Mouse (Mus musculus): Measurements from ENCODE around the gene Specc1. TPM values are rescaled to one million over a fixed set of nuclear protein-coding genes. Genes with fewer than 3 reads are reported as not detected.

The Specc1 gene
- polyA plus RNA-seq, 1 experiment from 2014 or later = 16.6 TPM

DNA sequence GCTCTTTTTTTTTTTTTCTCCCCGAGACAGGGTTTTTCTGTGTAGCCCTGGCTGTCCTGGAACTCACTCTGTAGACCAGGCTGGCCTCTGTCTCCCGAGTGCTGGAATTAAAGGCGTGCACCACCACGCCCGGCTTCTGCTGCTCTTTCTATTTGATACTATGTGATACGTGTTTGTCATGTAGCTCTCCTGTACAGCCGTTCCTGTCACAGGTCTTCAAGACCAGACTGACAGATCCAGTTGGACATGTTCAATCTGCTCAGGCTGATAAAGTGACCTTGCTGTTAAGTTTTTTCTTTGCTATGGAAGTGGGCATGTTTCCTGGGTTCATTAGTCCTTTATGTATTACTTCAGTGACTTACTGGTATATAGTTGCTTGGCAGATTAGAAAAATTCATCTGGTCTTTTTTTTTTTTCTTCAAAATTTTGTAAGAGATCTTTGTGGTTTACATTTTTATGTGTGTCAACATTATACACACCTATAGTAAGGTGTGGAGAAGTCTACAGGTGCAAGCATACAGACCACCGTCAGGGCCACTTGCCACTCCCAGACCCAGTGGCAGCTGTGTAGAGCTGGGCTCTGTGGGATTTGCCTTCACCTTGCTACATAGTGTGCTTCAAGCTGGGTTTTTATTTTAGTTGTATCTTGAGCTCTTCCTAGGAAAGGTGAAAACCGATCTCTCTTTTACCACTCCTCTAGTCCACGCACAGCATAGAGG is 221.0 kb downstream of the Specc1 start:
- Histone ChIP-seq H3K4me3 (no peak overlapping the region), H3K4me2 (no peak overlapping the region), H3K9ac (no peak overlapping the region), H3K27me3 (replicated peaks) (no peaks in the 10 kb centered on the region), H3K36me3 (peaks cover 13% of the 10 kb centered on the region; the same call in 1 of the 2 replicates), H3K9me3 (replicated peaks) (0 out of 2 replicates have a peak, but pooled peaks cover 2% of the 10 kb centered on the region), H3K27ac (ENCODE audit: poor library complexity, severe bottlenecking) (no peak overlapping the region), H3K4me1 (replicated peaks) (no peaks in the 10 kb centered on the region)
- no peak for ATAC-seq (ENCODE audit: insufficient number of reproducible peaks, low FRiP score)
- WGBS = 80% methylated on average over 10 of the region's 10 CpGs

DNA sequence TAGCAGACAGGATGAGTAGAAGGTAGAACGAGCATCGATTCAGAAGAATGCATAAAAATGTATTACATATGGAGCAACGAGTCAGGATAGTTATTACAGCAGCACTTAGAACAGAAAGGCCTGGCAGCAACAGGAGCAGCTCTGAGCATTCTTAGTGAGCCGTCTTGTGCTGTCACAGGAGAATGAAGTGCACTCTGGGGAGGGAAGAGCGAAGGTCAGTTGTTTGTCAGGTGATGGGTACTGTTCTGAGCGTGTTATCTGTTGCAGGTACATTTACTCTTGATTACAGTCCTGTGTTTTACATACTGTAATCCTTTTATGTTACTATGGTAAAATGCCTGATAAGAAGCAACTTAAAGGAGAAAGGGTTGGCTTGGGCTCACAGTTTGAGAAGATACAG is 224.2 kb downstream of the Specc1 start:
- no peak for ATAC-seq (ENCODE audit: insufficient number of reproducible peaks, low FRiP score)
- H3K4me2 ChIP-seq = no peak overlapping the region
- H3K27ac ChIP-seq (ENCODE audit: poor library complexity, severe bottlenecking) = no peak overlapping the region
- 0 out of 2 replicates have a peak, but pooled peaks cover 2% of the 10 kb centered on the region for H3K9me3 ChIP-seq (replicated peaks)
- H3K36me3 ChIP-seq = peaks cover 13% of the 10 kb centered on the region; the same call in 1 of the 2 replicates
- H3K4me1 ChIP-seq (replicated peaks) = no peaks in the 10 kb centered on the region
- H3K9ac ChIP-seq = no peak overlapping the region
- H3K4me3 ChIP-seq = no peak overlapping the region
- H3K27me3 ChIP-seq (replicated peaks) = no peaks in the 10 kb centered on the region
- WGBS = 85% methylated on average over 6 of the region's 6 CpGs

DNA sequence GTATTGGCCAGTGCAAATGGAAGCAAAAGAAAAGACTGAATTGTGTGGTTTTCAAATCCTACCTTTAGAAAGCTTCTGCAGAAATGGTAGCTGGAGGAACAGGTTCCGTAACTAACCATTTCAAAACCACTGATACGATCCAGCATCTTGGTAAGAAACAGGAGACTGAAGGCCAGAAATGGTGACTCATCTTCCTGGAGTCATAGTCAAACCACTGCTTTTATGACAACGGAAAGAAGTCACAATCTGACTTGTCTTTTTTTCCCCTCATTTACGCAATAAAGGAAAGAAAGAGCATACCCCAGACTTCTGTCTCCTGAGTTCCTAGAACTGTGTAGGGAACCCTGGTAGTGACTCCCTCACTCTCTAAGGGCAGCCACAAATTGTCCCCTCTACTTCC is 228.3 kb downstream of the Specc1 start:
- Histone ChIP-seq H3K4me3 (no peak overlapping the region), H3K36me3 (peaks cover 13% of the 10 kb centered on the region; the same call in 1 of the 2 replicates), H3K4me1 (replicated peaks) (no peaks in the 10 kb centered on the region), H3K9me3 (replicated peaks) (0 out of 2 replicates have a peak, but pooled peaks cover 2% of the 10 kb centered on the region), H3K27me3 (replicated peaks) (no peaks in the 10 kb centered on the region), H3K4me2 (no peak overlapping the region), H3K9ac (no peak overlapping the region), H3K27ac (ENCODE audit: poor library complexity, severe bottlenecking) (no peak overlapping the region)
- 79% methylated on average over 4 of the region's 4 CpGs for WGBS
- no peak for ATAC-seq (ENCODE audit: insufficient number of reproducible peaks, low FRiP score)

DNA sequence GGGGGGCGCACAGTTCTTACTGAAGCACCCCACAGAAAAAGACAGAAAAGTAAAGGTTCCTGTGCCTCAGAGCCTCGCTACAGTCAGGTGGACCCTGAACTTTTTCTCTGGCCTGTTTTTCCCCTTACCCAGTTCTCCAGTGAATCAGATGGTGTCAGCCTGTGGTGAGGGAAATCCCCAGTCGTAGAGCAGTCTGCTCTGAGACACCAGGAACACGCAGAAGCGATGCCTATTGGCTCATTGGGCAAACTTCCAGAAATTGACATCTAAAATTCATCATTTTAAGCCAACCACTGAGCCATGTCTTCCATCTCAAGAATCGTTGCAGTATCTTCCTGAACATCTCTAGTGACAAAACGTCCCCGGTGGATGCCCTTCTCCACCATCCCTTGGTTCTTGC is 230.5 kb downstream of the Specc1 start:
- no peak overlapping the region for H3K4me3 ChIP-seq
- H3K9me3 ChIP-seq (replicated peaks) = no peaks in the 10 kb centered on the region
- no peak overlapping the region for H3K27ac ChIP-seq (ENCODE audit: poor library complexity, severe bottlenecking)
- H3K36me3 ChIP-seq = no peaks in the 10 kb centered on the region
- H3K9ac ChIP-seq = no peak overlapping the region
- no peak overlapping the region for H3K4me2 ChIP-seq
- H3K4me1 ChIP-seq (replicated peaks) = no peaks in the 10 kb centered on the region
- no peaks in the 10 kb centered on the region for H3K27me3 ChIP-seq (replicated peaks)
- 86% methylated on average over 8 of the region's 8 CpGs for WGBS
- ATAC-seq (ENCODE audit: insufficient number of reproducible peaks, low FRiP score) = no peak

DNA sequence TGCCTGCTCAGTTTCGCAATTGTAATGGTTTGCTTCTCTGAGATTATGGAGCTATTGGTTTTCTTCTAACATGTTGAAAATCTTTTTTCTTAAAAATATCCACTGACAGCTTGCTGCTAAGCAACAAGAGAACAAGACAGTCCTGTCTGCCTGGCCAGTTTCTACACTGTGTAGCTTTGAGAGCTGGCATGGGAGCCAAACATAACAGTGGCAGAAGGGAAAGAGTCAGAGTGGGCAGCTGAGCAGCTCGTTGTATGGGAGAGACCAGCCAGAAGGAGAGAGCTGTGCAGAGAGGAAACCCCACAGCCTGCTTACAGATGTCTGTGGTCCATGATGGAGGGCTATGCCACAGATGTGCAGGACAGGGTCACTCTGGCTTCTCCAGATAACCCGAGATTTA is 235.5 kb downstream of the Specc1 start:
- Histone ChIP-seq H3K27ac (ENCODE audit: poor library complexity, severe bottlenecking) (no peak overlapping the region), H3K4me2 (no peak overlapping the region), H3K9me3 (replicated peaks) (no peaks in the 10 kb centered on the region), H3K9ac (no peak overlapping the region), H3K4me1 (replicated peaks) (no peaks in the 10 kb centered on the region), H3K36me3 (no peaks in the 10 kb centered on the region), H3K27me3 (replicated peaks) (no peaks in the 10 kb centered on the region), H3K4me3 (no peak overlapping the region)
- ATAC-seq (ENCODE audit: insufficient number of reproducible peaks, low FRiP score) = no peak
- WGBS = 63% methylated on average over 3 of the region's 3 CpGs

DNA sequence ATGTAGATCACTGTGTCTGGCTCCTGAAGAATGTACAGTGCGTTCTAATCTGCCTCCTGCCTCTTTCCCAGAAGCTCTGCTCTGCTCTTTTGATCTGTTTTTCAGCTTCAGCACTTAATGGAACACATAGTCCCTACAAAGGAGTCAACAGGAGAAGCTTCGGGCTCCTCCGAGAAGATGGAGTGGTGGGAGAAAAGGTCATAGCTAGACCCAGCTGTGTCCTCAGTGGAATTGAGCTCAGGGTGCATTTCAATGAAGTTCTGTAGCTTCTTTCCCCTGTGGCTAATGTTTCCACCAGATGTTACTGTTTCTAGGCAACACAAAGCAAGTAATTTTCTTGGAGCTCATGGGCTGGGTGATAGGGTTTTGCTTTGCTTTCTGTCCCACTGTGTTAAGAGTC is 236.6 kb downstream of the Specc1 start:
- Histone ChIP-seq H3K4me2 (no peak overlapping the region), H3K9ac (no peak overlapping the region), H3K27ac (ENCODE audit: poor library complexity, severe bottlenecking) (no peak overlapping the region), H3K4me1 (replicated peaks) (no peaks in the 10 kb centered on the region), H3K4me3 (no peak overlapping the region), H3K9me3 (replicated peaks) (no peaks in the 10 kb centered on the region), H3K27me3 (replicated peaks) (no peaks in the 10 kb centered on the region), H3K36me3 (no peaks in the 10 kb centered on the region)
- WGBS = 86% methylated on average over 3 of the region's 3 CpGs
- ATAC-seq (ENCODE audit: insufficient number of reproducible peaks, low FRiP score) = no peak

DNA sequence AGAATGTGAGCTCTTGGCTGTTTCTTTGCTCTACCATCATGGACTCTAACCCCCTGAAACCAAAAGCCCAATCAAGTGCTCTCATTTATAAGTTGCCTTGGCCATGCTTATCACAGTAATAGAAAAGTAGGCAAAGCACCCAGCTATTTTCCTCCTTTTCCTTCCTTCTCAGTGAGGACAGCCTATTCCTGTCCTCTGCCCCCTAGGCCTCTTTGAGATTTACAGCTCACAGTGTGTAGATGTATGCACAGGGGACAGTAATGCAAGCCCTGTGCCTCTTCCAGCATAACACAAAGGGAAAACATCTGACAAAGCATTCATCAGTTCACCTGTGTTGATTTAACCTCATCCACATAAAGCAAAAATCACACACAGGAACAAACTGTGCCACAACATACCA is 237.7 kb downstream of the Specc1 start:
- Histone ChIP-seq H3K36me3 (no peaks in the 10 kb centered on the region), H3K4me2 (no peak overlapping the region)

DNA sequence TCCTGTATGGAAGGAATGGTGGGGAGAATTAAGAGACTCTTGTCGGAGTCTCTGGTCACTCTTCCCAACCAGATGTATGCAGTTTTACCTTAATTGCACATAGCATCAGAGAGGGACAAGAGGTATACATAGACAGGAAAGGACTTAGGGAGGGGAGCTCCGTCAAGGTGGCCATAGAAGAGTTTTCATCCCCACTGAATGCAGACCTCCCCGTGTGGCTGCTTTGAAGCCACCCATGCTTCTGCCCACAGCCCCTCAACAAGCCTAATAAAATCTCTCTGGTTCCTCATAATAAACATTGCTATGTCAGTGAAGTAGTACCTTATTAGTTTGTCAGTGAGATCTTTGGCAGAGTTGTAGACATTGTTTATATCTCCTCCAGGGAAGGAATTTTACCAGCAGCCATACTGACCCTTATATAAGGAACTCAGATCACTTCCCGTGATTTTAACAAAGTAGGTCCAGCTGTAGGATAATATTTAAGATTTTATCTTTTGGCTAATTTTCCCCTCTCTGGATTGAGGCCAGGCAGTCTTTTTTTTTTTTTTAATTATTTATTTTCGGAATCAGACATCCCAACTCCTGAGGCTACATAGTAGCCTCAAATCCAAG is 244.4 kb downstream of the Specc1 start:
- Histone ChIP-seq H3K4me2 (no peak overlapping the region), H3K36me3 (peaks cover 6% of the 10 kb centered on the region; the same call in 1 of the 2 replicates), H3K4me3 (no peak overlapping the region), H3K9ac (no peak overlapping the region), H3K27ac (ENCODE audit: poor library complexity, severe bottlenecking) (no peak overlapping the region), H3K9me3 (replicated peaks) (no peaks in the 10 kb centered on the region), H3K27me3 (replicated peaks) (no peaks in the 10 kb centered on the region), H3K4me1 (replicated peaks) (no peaks in the 10 kb centered on the region)
- ATAC-seq (ENCODE audit: insufficient number of reproducible peaks, low FRiP score) = no peak
- 78% methylated on average over 5 of the region's 5 CpGs for WGBS

More for the DNA sequence above, 237.7 kb downstream of the Specc1 start:
- Histone ChIP-seq H3K27ac (ENCODE audit: poor library complexity, severe bottlenecking) (no peak overlapping the region), H3K9ac (no peak overlapping the region), H3K9me3 (replicated peaks) (no peaks in the 10 kb centered on the region), H3K4me1 (replicated peaks) (no peaks in the 10 kb centered on the region), H3K27me3 (replicated peaks) (no peaks in the 10 kb centered on the region), H3K4me3 (no peak overlapping the region)
- no peak for ATAC-seq (ENCODE audit: insufficient number of reproducible peaks, low FRiP score)

DNA sequence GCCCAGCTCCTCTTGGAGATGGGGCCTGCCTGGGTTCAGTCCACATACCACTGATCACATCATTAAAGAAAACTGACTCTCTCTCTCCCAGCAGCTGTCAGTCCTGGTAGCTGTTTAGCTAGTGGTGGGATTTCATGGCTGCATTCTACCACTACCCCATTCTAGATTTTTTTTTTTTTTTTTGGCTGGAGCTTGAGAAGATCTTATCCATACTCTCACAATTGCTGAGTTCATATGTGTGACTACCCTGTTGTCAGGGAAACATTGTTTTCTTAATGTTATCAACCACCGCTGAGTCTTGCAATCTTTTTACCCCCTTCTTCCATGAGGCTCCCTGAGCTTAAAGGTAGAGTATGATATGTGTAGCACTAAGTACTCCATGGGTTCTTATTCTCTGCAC is 246.1 kb downstream of the Specc1 start:
- ATAC-seq (ENCODE audit: insufficient number of reproducible peaks, low FRiP score) = no peak
- H3K36me3 ChIP-seq = peaks cover 8% of the 10 kb centered on the region; the same call in 1 of the 2 replicates
- no peaks in the 10 kb centered on the region for H3K4me1 ChIP-seq (replicated peaks)
- 65% methylated on average over 1 of the region's 1 CpGs for WGBS
- H3K4me2 ChIP-seq = no peak overlapping the region
- H3K9ac ChIP-seq = no peak overlapping the region
- no peak overlapping the region for H3K27ac ChIP-seq (ENCODE audit: poor library complexity, severe bottlenecking)
- H3K9me3 ChIP-seq (replicated peaks) = no peaks in the 10 kb centered on the region
- H3K27me3 ChIP-seq (replicated peaks) = no peaks in the 10 kb centered on the region
- no peak overlapping the region for H3K4me3 ChIP-seq

DNA sequence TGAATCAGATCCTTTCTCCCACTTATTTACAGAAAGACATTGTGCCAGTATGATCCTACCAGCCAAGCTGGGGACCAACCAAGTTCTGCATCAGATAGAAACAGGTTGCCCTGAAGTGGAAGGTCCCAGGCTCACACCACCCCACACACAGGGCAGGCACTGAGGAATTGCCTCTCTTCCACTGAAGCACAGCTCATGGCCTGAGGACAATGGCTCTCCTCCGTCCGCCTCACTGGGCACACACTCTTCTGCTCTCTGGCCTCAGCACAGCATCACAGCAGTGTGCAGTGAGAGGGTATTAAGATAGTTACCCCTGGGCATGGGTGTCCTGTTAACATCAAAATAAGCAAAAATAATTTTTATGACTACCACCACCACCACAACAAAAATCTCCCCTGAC is 252.5 kb downstream of the Specc1 start:
- H3K9ac ChIP-seq = no peak overlapping the region
- no peaks in the 10 kb centered on the region for H3K27me3 ChIP-seq (replicated peaks)
- WGBS = 83% methylated on average over 2 of the region's 2 CpGs
- H3K4me3 ChIP-seq = no peak overlapping the region
- ATAC-seq (ENCODE audit: insufficient number of reproducible peaks, low FRiP score) = no peak
- H3K4me2 ChIP-seq = no peak overlapping the region
- H3K36me3 ChIP-seq = peaks cover 8% of the 10 kb centered on the region; the same call in 1 of the 2 replicates
- no peak overlapping the region for H3K27ac ChIP-seq (ENCODE audit: poor library complexity, severe bottlenecking)
- H3K4me1 ChIP-seq (replicated peaks) = 0 out of 2 replicates have a peak, but pooled peaks cover 2% of the 10 kb centered on the region
- H3K9me3 ChIP-seq (replicated peaks) = no peaks in the 10 kb centered on the region

DNA sequence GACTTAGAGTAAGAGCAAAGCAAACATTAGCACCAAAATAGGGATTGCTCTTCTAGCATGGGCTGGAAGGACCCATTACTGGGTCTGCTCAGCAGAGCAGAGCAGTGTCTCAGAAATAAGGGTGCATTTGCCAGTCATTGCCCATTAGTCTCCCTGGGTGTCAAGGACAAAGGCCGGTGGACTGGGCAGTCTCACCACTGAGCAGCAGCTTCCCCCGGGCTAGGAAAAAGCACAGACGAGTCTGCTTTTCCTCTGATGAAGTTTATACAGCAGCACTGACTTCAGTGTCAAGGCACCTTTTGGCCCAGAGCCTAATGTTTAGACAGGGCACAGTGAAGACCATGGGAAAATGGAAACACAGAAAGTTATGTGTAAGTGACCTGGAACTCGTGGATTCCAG is 253.3 kb downstream of the Specc1 start:
- H3K9ac ChIP-seq = no peak overlapping the region
- WGBS = 37% methylated on average over 4 of the region's 4 CpGs
- H3K27ac ChIP-seq (ENCODE audit: poor library complexity, severe bottlenecking) = no peak overlapping the region

More for the DNA sequence above, 253.3 kb downstream of the Specc1 start:
- ATAC-seq (ENCODE audit: insufficient number of reproducible peaks, low FRiP score) = no peak
- Histone ChIP-seq H3K27me3 (replicated peaks) (no peaks in the 10 kb centered on the region), H3K4me3 (no peak overlapping the region), H3K4me1 (replicated peaks) (0 out of 2 replicates have a peak, but pooled peaks cover 2% of the 10 kb centered on the region), H3K36me3 (peaks cover 8% of the 10 kb centered on the region; the same call in 1 of the 2 replicates), H3K9me3 (replicated peaks) (no peaks in the 10 kb centered on the region), H3K4me2 (no peak overlapping the region)
